Mouse (Mus musculus) MEL (cell line): Measurements from ENCODE around the gene Stam2. TPM values are rescaled to one million over a fixed set of nuclear protein-coding genes. Genes with fewer than 3 reads are reported as not detected.

Source experiments
- DNase-seq: peaks from one replicate; pipeline ENCODE4 v3.0.0; 2011; ENCODE audit warnings: low read depth, low spot score
- H3K27ac ChIP-seq: 2 replicates; pipeline ENCODE4 v1.5.1; 2012; ENCODE audit warnings: low read depth, mild to moderate bottlenecking, control low read depth, low read length, moderate library complexity; ENCODE audit not compliant: control insufficient read depth
- H3K27me3 ChIP-seq, 2 experiments: fragments of 150-350 bp in 1 of 2; sonication (generic) in 1 of 2; 2 replicates each; pipeline ENCODE4 v1.6.1; 2012; ENCODE audit warnings: low read length in 2 of 2, mild to moderate bottlenecking in 2 of 2, improper control_type of control experiment in 1 of 2, moderate library complexity in 1 of 2; ENCODE audit not compliant: insufficient read depth in 2 of 2, control insufficient read depth in 1 of 2
- H3K36me3 ChIP-seq, 2 experiments: 2 replicates each; pipeline ENCODE4 v1.6.1; 2012 to 2014; ENCODE audit warnings: low read length in 2 of 2, improper control_type of control experiment in 1 of 2, inconsistent platforms in 1 of 2, mild to moderate bottlenecking in 1 of 2; ENCODE audit not compliant: insufficient read depth in 2 of 2, control insufficient read depth in 1 of 2
- H3K4me1 ChIP-seq, 2 experiments: fragments of 150-350 bp in 1 of 2; sonication (generic) in 1 of 2; 2 replicates each; pipeline ENCODE4 v1.6.1; 2012; ENCODE audit warnings: low read length in 2 of 2, improper control_type of control experiment in 1 of 2, mild to moderate bottlenecking in 1 of 2; ENCODE audit not compliant: insufficient read depth in 2 of 2, control insufficient read depth in 1 of 2
- H3K4me3 ChIP-seq, 2 experiments: fragments of 150-350 bp in 1 of 2; sonication (generic) in 1 of 2; 2 replicates each; pipeline ENCODE4 v1.5.1; 2012; ENCODE audit warnings: low read depth in 2 of 2, low read length in 2 of 2, mild to moderate bottlenecking in 2 of 2, moderate library complexity in 2 of 2, control low read depth in 1 of 2, improper control_type of control experiment in 1 of 2; ENCODE audit not compliant: control insufficient read depth in 1 of 2, insufficient read depth in 1 of 2
- H3K79me2 ChIP-seq: 2 replicates; pipeline ENCODE4 v1.6.1; 2012; ENCODE audit warnings: mild to moderate bottlenecking, low read length, moderate library complexity; ENCODE audit not compliant: control insufficient read depth, poor library complexity, insufficient read depth
- H3K9ac ChIP-seq: 2 replicates; pipeline ENCODE4 v1.6.1; 2012; ENCODE audit warnings: low read depth, mild to moderate bottlenecking, control low read depth, low read length, moderate library complexity; ENCODE audit not compliant: control insufficient read depth, poor library complexity, severe bottlenecking
- H3K9me3 ChIP-seq: fragments of 150-350 bp; sonication (generic); replicated peaks from 2 replicates; pipeline ENCODE4 v1.6.1; 2012; ENCODE audit warnings: mild to moderate bottlenecking, low read length, improper control_type of control experiment, moderate library complexity; ENCODE audit not compliant: insufficient read depth
- CHD2 ChIP-seq: IDR thresholded peaks from 2 replicates; pipeline ENCODE4 v1.6.1; 2011; ENCODE audit warnings: low read length, improper control_type of control experiment
- E2F4 ChIP-seq: IDR thresholded peaks from 2 replicates; pipeline ENCODE4 v1.6.1; 2011; ENCODE audit warnings: low read depth, low read length, improper control_type of control experiment, borderline replicate concordance
- EP300 ChIP-seq, 2 experiments: IDR thresholded peaks; 2 replicates each; pipeline ENCODE4 v1.6.1; 2011; ENCODE audit warnings: improper control_type of control experiment in 2 of 2, low read length in 2 of 2, low read depth in 1 of 2, mild to moderate bottlenecking in 1 of 2
- ETS1 ChIP-seq: IDR thresholded peaks from 2 replicates; pipeline ENCODE4 v1.6.1; 2012; ENCODE audit warnings: low read depth, mild to moderate bottlenecking, inconsistent platforms, low read length, improper control_type of control experiment, moderate library complexity
- MAX ChIP-seq: IDR thresholded peaks from 2 replicates; pipeline ENCODE4 v1.6.1; 2011; ENCODE audit warnings: low read length, improper control_type of control experiment
- MEF2A ChIP-seq: IDR thresholded peaks from 2 replicates; pipeline ENCODE4 v1.6.1; 2014; ENCODE audit warnings: low read depth, mild to moderate bottlenecking, inconsistent platforms, low read length, improper control_type of control experiment; ENCODE audit not compliant: poor library complexity, insufficient replicate concordance, severe bottlenecking; ENCODE audit errors: extremely low read depth
- MXI1 ChIP-seq: IDR thresholded peaks from 2 replicates; pipeline ENCODE4 v1.6.1; 2011; ENCODE audit warnings: mild to moderate bottlenecking, low read depth, low read length, improper control_type of control experiment
- MYC ChIP-seq: IDR thresholded peaks from 2 replicates; pipeline ENCODE4 v1.6.1; 2011; ENCODE audit warnings: low read depth, mild to moderate bottlenecking, low read length, improper control_type of control experiment, moderate library complexity
- NELFE ChIP-seq: IDR thresholded peaks from 2 replicates; pipeline ENCODE4 v1.6.1; 2011; ENCODE audit warnings: low read depth, low read length, improper control_type of control experiment
- POLR2AphosphoS5 ChIP-seq: IDR thresholded peaks from 2 replicates; pipeline ENCODE4 v1.6.1; 2012; ENCODE audit warnings: low read depth, borderline replicate concordance, mild to moderate bottlenecking, inconsistent platforms, low read length, moderate library complexity, mixed read lengths
- SMC3 ChIP-seq: IDR thresholded peaks from 2 replicates; pipeline ENCODE4 v1.6.1; 2011; ENCODE audit warnings: low read depth, low read length, improper control_type of control experiment
- TAL1 ChIP-seq: IDR thresholded peaks from 2 replicates; pipeline ENCODE4 v1.6.1; 2012; ENCODE audit warnings: mild to moderate bottlenecking, inconsistent platforms, low read length, moderate library complexity, mixed read lengths
- TCF12 ChIP-seq: IDR thresholded peaks from 2 replicates; pipeline ENCODE4 v1.6.1; 2014; ENCODE audit warnings: low read depth, mild to moderate bottlenecking, inconsistent platforms, low read length, improper control_type of control experiment, moderate library complexity
- ZKSCAN1 ChIP-seq: IDR thresholded peaks from 2 replicates; pipeline ENCODE4 v1.6.1; 2012; ENCODE audit warnings: low read depth, mild to moderate bottlenecking, inconsistent platforms, low read length, improper control_type of control experiment, moderate library complexity
- ZNF384 ChIP-seq: IDR thresholded peaks from 2 replicates; pipeline ENCODE4 v1.6.1; 2012; ENCODE audit warnings: low read depth, mild to moderate bottlenecking, inconsistent platforms, low read length, improper control_type of control experiment
- polyA plus RNA-seq, 2 experiments: library from polyadenylated mRNA; stranded (reverse) in 1 of 2; unstranded in 1 of 2; fragments of >175 nt in 1 of 2; fragments of >200 nt in 1 of 2; gene quantifications; 2 replicates each; pipeline versions ENCODE4 v1.2.1 to v1.2.4; 2012; ENCODE audit warnings: low replicate concordance in 2 of 2, low read depth in 1 of 2; ENCODE audit not compliant: insufficient read length in 2 of 2, insufficient read depth in 1 of 2, missing spikeins in 1 of 2
- total RNA-seq: library from RNA; depleted of rRNA; stranded (reverse); fragments of 300-350 nt; gene quantifications from 2 replicates; pipeline ENCODE4 v1.2.3, GENCODE M21; 2012

Stam2 gene
- total and polyA plus RNA-seq, 3 experiments, result 8.9 to 11.5 TPM; not detected in 1

DNA sequence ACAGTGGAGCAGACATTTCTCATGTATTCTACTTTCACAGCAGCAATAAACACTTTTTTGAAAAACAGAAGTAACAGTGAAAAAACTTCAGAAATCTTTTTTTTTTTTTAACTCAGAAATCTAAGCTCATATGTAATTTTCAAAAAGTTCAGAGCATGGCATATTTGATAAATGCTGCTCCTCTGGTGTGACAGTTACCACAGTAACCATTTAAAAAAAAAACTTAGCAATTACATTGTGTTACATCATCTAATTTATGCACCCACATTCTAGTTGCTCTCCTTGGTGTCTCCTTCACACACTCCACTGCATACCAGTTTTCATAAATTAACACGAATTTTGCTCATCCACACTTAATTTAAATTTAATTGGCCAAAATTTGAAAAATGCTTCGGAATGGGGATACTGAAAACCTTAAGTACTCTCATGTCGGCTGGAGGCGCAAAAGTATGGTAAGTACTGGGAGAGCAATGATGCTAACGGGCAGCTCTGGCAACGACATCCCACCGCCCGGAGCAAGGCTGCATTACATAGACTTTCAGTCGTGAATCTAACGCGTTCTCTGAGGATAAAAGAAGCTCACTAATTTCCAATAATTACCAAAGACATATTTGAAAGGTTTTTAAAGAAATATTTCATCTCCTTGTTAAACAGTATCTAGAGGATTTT, 40.6 kb downstream of the Stam2 start:
- Histone ChIP-seq H3K27ac (peak overlapping the region; percentile 57; the same call in 1 of the 2 replicates), H3K79me2 (no peaks in the 10 kb centered on the region), H3K4me1 (peaks cover 6 to 8% of the 10 kb centered on the region in 2 experiments; a peak in 2 of 4 replicates), H3K4me3 (no peak overlapping the region), H3K27me3 (no peaks in the 10 kb centered on the region), H3K36me3 (peaks cover 0 to 8% of the 10 kb centered on the region in 2 experiments; a peak in 2 of 4 replicates), H3K9ac (peak overlapping the region; percentile 21; the same call in 1 of the 2 replicates), H3K9me3 (no peaks in the 10 kb centered on the region)
- peak; percentile 42 for DNase-seq
- TF ChIP-seq ZNF384 (peak; percentile 81), MEF2A (no peak), MXI1 (peak; percentile 69; the same call in 1 of the 2 replicates), EP300 (IDR thresholded peaks at IDR 0.05; ENCODE audit: low read depth in 1 of 2, low read length in 2 of 2) (peak in 1 of 2 experiments; percentile 57; a peak in 1 of 4 replicates), ETS1 (peak; percentile 19; the same call in 1 of the 2 replicates), TCF12 (peak; percentile 37; the same call in 1 of the 2 replicates)

DNA sequence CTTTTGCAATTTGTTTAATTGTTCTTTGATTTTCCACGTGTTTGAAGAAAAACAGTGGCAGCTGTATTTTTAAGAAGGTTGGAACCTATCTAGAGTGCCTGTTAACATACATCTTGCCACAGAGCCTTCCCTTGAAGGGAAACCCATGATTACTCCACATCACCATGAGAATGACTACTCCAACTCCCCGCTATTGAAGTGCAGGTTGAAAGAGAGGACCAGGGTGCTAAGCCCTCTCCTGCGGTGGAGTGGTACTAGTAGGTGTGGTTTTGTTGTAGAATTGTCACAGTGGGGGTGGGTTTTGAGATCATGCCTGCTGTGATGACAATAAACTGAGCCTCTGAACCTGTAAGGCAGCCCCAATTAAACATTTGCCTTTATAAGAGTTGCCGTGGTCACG, 41.7 kb downstream of the Stam2 start:
- Histone ChIP-seq H3K27me3 (no peaks in the 10 kb centered on the region), H3K27ac (no peak overlapping the region), H3K36me3 (peaks cover 0 to 8% of the 10 kb centered on the region in 2 experiments; a peak in 2 of 4 replicates), H3K4me3 (no peak overlapping the region), H3K9ac (no peak overlapping the region), H3K9me3 (no peaks in the 10 kb centered on the region), H3K79me2 (no peaks in the 10 kb centered on the region), H3K4me1 (peaks cover 6 to 8% of the 10 kb centered on the region in 2 experiments; a peak in 2 of 4 replicates)
- TF ChIP-seq ZKSCAN1 (no peak), MAX (no peak), ETS1 (no peak), POLR2AphosphoS5 (no peak), MEF2A (no peak), CHD2 (no peak), NELFE (no peak), MYC (no peak), TAL1 (no peak), E2F4 (no peak), SMC3 (no peak)
- no peak for DNase-seq
